Mouse (Mus musculus) CH12.LX (cell line): ENCODE measurements around the gene Efhd1.

ENCODE experiments used
- CTCF ChIP-seq, 2 experiments: IDR thresholded peaks in 1 of 2; conservative IDR thresholded peaks in 1 of 2; 2 replicates each; pipeline ENCODE4 v1.5.1; 2011 to 2012; ENCODE audit warnings: low read depth in 2 of 2, low read length in 2 of 2, improper control_type of control experiment in 1 of 2, inconsistent platforms in 1 of 2, mild to moderate bottlenecking in 1 of 2, moderate library complexity in 1 of 2
- MAX ChIP-seq: IDR thresholded peaks from 2 replicates; pipeline ENCODE4 v1.6.1; 2011; ENCODE audit warnings: low read length, improper control_type of control experiment
- POLR2A ChIP-seq: IDR thresholded peaks from 2 replicates; pipeline ENCODE4 v1.6.1; 2011; ENCODE audit warnings: low read depth, mild to moderate bottlenecking, improper control_type of control experiment, low read length

GRCm38 (mm10) chr1:87313116-87313515, 49.0 kb downstream of the Efhd1 start:
- TF ChIP-seq CTCF (conservative IDR thresholded peaks at IDR 0.05 in 1 of 2, IDR thresholded peaks at IDR 0.05 in 1 of 2; ENCODE audit: low read depth in 2 of 2, low read length in 2 of 2), result no peak
- no peak for TF ChIP-seq POLR2A
- TF ChIP-seq MAX, result no peak
